Mouse (Mus musculus): ENCODE measurements at regions not wholly inside any gene's neighbourhood (a gene's known extent, or its start where the extent isn't known, plus 50 kb on each side); places are given as distances from the start of the nearest gene placed in this dataset.
A peak's percentile ranks its signal among the peaks of the same experiment; 100 is the strongest.

DNA sequence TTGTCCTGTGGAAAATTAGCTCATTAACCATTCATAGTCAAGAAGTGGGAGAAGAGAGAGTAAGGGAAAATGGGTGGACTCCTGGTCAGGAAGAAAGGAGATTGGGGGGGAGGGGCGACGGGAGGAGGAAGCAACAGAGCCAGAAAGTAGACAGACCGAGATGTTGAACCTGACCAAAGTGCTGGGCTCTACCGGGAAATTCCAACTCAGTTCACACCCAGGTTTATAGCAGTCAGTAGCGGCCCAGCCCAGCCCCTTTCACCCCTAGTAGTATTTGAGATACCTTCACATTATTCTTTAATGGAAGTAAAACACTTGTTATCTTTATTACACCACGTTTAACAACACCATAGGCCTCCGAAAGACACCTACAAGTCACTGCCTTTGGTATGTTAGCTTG is 158.2 kb downstream of the Hibadh start:
- DNase-seq (ENCODE audit: extremely low read depth), result no peak
- TF ChIP-seq GABPA (IDR thresholded peaks at IDR 0.05; ENCODE audit: insufficient replicate concordance, low read depth, low read length) (no peak), CHD2 (IDR thresholded peaks at IDR 0.05; ENCODE audit: low read length) (0 out of 2 replicates have a peak, but pooled peaks have one; percentile 19), MEF2A (IDR thresholded peaks at IDR 0.05; ENCODE audit: borderline replicate concordance, low read depth, low read length) (peak; percentile 33; the same call in 1 of the 2 replicates)
- Histone ChIP-seq H3K36me3 (replicated peaks in 1 of 2; ENCODE audit: control insufficient read depth in 1 of 2, insufficient read depth in 1 of 2, low read length in 1 of 2) (no peaks in the 10 kb centered on the region), H3K4me1 (ENCODE audit: control insufficient read depth in 1 of 2, insufficient read depth in 2 of 2) (peaks cover 12 to 48% of the 10 kb centered on the region in 2 experiments), H3K4me3 (replicated peaks in 1 of 3; ENCODE audit: low read depth in 2 of 3, low read length in 2 of 3, poor library complexity in 1 of 3) (no peak overlapping the region), H3K9me3 (replicated peaks; ENCODE audit: low read length) (no peaks in the 10 kb centered on the region), H3K9ac (ENCODE audit: insufficient read depth, low read depth) (no peak overlapping the region), H3K79me2 (replicated peaks; ENCODE audit: control insufficient read depth, extremely low read depth, insufficient read depth, poor library complexity, severe bottlenecking) (no peaks in the 10 kb centered on the region), H3K27me3 (replicated peaks) (no peaks in the 10 kb centered on the region), H3K4me2 (ENCODE audit: insufficient read depth, low read depth, poor library complexity, severe bottlenecking) (peak overlapping the region; percentile 15; the same call in 1 of the 2 replicates), H3K27ac (ENCODE audit: insufficient read depth, low read depth) (no peak overlapping the region)
- dilution Hi-C loops (cut with MboI; ENCODE audit: extremely low pct_ligation_motif_present, extremely low pct_unique_long_range_greater_than_20kb, low sequenced_read_pairs), result no loop called here
- in situ Hi-C loops (cut with MboI; ENCODE audit: low pct_ligation_motif_present, low pct_unique_long_range_greater_than_20kb, low sequenced_read_pairs), result no loop called here

DNA sequence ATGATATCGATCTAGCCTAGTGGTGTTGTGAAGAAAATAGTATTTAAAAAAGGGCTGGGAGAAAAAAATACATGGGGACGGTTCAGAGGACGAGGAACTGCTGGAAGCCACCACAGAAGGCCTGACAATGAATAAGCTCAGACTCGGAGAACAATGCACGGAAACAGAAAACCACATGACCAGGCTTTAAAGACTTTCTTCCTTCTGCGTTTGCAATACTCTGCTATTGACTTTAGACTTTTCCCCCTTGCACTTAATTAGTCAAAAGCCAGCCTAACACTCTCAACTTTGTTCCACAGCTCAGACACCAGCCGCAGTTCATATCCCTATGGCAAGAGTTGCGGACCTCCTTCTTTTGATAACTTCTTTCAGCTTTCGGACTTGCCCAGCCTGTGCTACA is 154.0 kb downstream of the Hibadh start:
- DNase-seq (ENCODE audit: extremely low read depth), result peak; percentile 21
- TF ChIP-seq ETS1 (conservative IDR thresholded peaks at IDR 0.05; ENCODE audit: low read depth, low read length) (no peak), HCFC1 (IDR thresholded peaks at IDR 0.05; ENCODE audit: low read depth, low read length) (no peak), USF2 (conservative IDR thresholded peaks at IDR 0.05; ENCODE audit: low read depth, low read length) (no peak), SMC3 (IDR thresholded peaks at IDR 0.05; ENCODE audit: low read depth, low read length) (no peak), MAFK (IDR thresholded peaks at IDR 0.05; ENCODE audit: insufficient replicate concordance, low read length) (no peak), POLR2AphosphoS2 (IDR thresholded peaks at IDR 0.05; ENCODE audit: low read depth, low read length) (no peak), MXI1 (IDR thresholded peaks at IDR 0.05; ENCODE audit: low read depth, low read length) (no peak), POLR2A (IDR thresholded peaks at IDR 0.05; ENCODE audit: low read depth, low read length) (no peak), BHLHE40 (IDR thresholded peaks at IDR 0.05; ENCODE audit: low read depth, low read length) (no peak), MAZ (IDR thresholded peaks at IDR 0.05; ENCODE audit: low read depth, low read length) (no peak), MYC (IDR thresholded peaks at IDR 0.05; ENCODE audit: low read depth, low read length) (no peak), ZC3H11A (IDR thresholded peaks at IDR 0.05; ENCODE audit: low read depth, low read length) (no peak), CHD2 (IDR thresholded peaks at IDR 0.05; ENCODE audit: low read length) (no peak), TBP (conservative IDR thresholded peaks at IDR 0.05; ENCODE audit: low read depth, low read length) (no peak)
- peak overlapping the region; percentile 48 for H3K4me2 ChIP-seq (ENCODE audit: insufficient read depth, low read depth, poor library complexity, severe bottlenecking)

More for the DNA sequence above, 154.0 kb downstream of the Hibadh start:
- dilution Hi-C loops (cut with MboI; ENCODE audit: extremely low pct_ligation_motif_present, extremely low pct_unique_long_range_greater_than_20kb, low sequenced_read_pairs) (no loop called here), in situ Hi-C loops (cut with MboI; ENCODE audit: low pct_ligation_motif_present, low pct_unique_long_range_greater_than_20kb, low sequenced_read_pairs) (no loop called here)
- Histone ChIP-seq H3K4me3 (replicated peaks in 1 of 3; ENCODE audit: low read depth in 2 of 3, low read length in 2 of 3, poor library complexity in 1 of 3) (no peak overlapping the region), H3K9ac (ENCODE audit: insufficient read depth, low read depth) (no peak overlapping the region; the same call in 1 of the 2 replicates), H3K9me3 (replicated peaks; ENCODE audit: low read length) (no peaks in the 10 kb centered on the region), H3K4me1 (ENCODE audit: control insufficient read depth in 1 of 2, insufficient read depth in 2 of 2) (peaks cover 2 to 34% of the 10 kb centered on the region in 2 experiments; a peak in 2 of 4 replicates), H3K36me3 (replicated peaks in 1 of 2; ENCODE audit: control insufficient read depth in 1 of 2, insufficient read depth in 1 of 2, low read length in 1 of 2) (no peaks in the 10 kb centered on the region), H3K79me2 (replicated peaks; ENCODE audit: control insufficient read depth, extremely low read depth, insufficient read depth, poor library complexity, severe bottlenecking) (no peaks in the 10 kb centered on the region), H3K27ac (ENCODE audit: insufficient read depth, low read depth) (no peak overlapping the region), H3K27me3 (replicated peaks) (no peaks in the 10 kb centered on the region)

All from CH12.LX (cell line).